ENCODE assay signal across 8 mouse cellular contexts in genomic region chr5:8056141-8057017, GRCm38 (mm10). TPM values are rescaled to one million over a fixed set of nuclear protein-coding genes. Genes with fewer than 3 reads are reported as not detected.
A peak's percentile ranks its signal among the peaks of the same experiment; 100 is the strongest.
DNase-seq lines count a peak whose midpoint lies in the region; ATAC-seq and TF ChIP-seq lines count a peak whose summit lies in the region.

No protein-coding gene starts in this region.

- WGBS in forebrain, embryonic 16.5 days, result under 1% methylated on average over 56 of the region's 60 CpGs
- WGBS in lung, embryonic 16.5 days, result under 1% methylated on average over 51 of the region's 60 CpGs

- peaks cover 2% of the 10 kb centered on the region; the same call in 1 of the 2 replicates for H3K27me3 ChIP-seq in G1E (ENCODE audit: insufficient read depth, low read length)
- H3K27me3 ChIP-seq in forebrain, embryonic 16.5 days (replicated peaks; ENCODE audit: control insufficient read depth, insufficient read depth, low read length), result no peaks in the 10 kb centered on the region
- H3K27me3 ChIP-seq in lung, embryonic 16.5 days (ENCODE audit: control insufficient read depth, insufficient read depth, low read depth, low read length), result no peaks in the 10 kb centered on the region

- intact Hi-C loops in heart, postnatal 36 days (cut with DNase I), result loop anchor here (5.0 to 10.0 kb wide), 4 partner anchors 308 to 1108 kb away; partner anchors contain the start of genes Adam22, Crot, Dbf4 and Dmtf1

- no peak for TF ChIP-seq CTCF in G1E (IDR thresholded peaks at IDR 0.05; ENCODE audit: low read depth, low read length)

- peak overlapping the region; percentile 93 for H3K9ac ChIP-seq in forebrain, embryonic 16.5 days (replicated peaks; ENCODE audit: low read depth, low read length)
- H3K9ac ChIP-seq in lung, embryonic 16.5 days (ENCODE audit: low read length), result peak overlapping the region; percentile 92

- peak overlapping the region; percentile 68 for H3K27ac ChIP-seq in forebrain, embryonic 16.5 days (ENCODE audit: low read length)
- H3K27ac ChIP-seq in lung, embryonic 16.5 days (ENCODE audit: low read length), result peak overlapping the region; percentile 94

- H3K4me1 ChIP-seq in G1E (ENCODE audit: insufficient read depth, low read depth, low read length), result peaks cover 18% of the 10 kb centered on the region
- H3K4me1 ChIP-seq in forebrain, embryonic 16.5 days (replicated peaks; ENCODE audit: control insufficient read depth, insufficient read depth, low read length), result peaks cover 14% of the 10 kb centered on the region
- peaks cover 13% of the 10 kb centered on the region; the same call in 1 of the 2 replicates for H3K4me1 ChIP-seq in lung, embryonic 16.5 days (replicated peaks; ENCODE audit: control insufficient read depth, insufficient read depth, low read length)

- H3K9me3 ChIP-seq in G1E (replicated peaks), result no peaks in the 10 kb centered on the region
- H3K9me3 ChIP-seq in forebrain, embryonic 16.5 days (ENCODE audit: control insufficient read depth, low read length), result no peaks in the 10 kb centered on the region
- no peaks in the 10 kb centered on the region for H3K9me3 ChIP-seq in lung, embryonic 16.5 days (ENCODE audit: control insufficient read depth, low read length)

- peak overlapping the region; percentile 96 for H3K4me3 ChIP-seq in G1E (ENCODE audit: low read depth, low read length)
- H3K4me3 ChIP-seq in forebrain, embryonic 16.5 days (replicated peaks; ENCODE audit: low read length), result peak overlapping the region; percentile 75
- H3K4me3 ChIP-seq in lung, embryonic 16.5 days (ENCODE audit: low read length), result peak overlapping the region; percentile 85

- H3K4me2 ChIP-seq in forebrain, embryonic 16.5 days (ENCODE audit: low read length), result peak overlapping the region; percentile 60
- peak overlapping the region; percentile 74 for H3K4me2 ChIP-seq in lung, embryonic 16.5 days (ENCODE audit: low read depth, low read length)

- peak; percentile 78 for DNase-seq in G1E (ENCODE audit: low spot score)
- DNase-seq in cerebellum, adult 11-12 months, result peak; percentile 83
- DNase-seq in heart, postnatal 36 days, result peak; percentile 85 to 92
- peak; percentile 64 to 74 for DNase-seq in layer of hippocampus, adult 8-10 months (ENCODE audit: low spot score in 2 of 2)
- DNase-seq in ovary, adult 18-20 months (ENCODE audit: low spot score), result peak; percentile 82
- peak; percentile 76 for DNase-seq in thymus, postnatal 0 days (ENCODE audit: low spot score)

- ATAC-seq in G1E (ENCODE audit: extremely low read depth, insufficient number of reproducible peaks, low FRiP score, poor library complexity, severe bottlenecking), result peak; percentile 74
- ATAC-seq in forebrain, embryonic 16.5 days, result peak; percentile 99
- ATAC-seq in lung, embryonic 16.5 days (ENCODE audit: low read depth), result peak; percentile 99

- peaks cover 31% of the 10 kb centered on the region for H3K36me3 ChIP-seq in G1E (replicated peaks)
- peaks cover 5% of the 10 kb centered on the region; the same call in 1 of the 2 replicates for H3K36me3 ChIP-seq in forebrain, embryonic 16.5 days (ENCODE audit: control insufficient read depth, insufficient read depth)
- peaks cover 5% of the 10 kb centered on the region for H3K36me3 ChIP-seq in lung, embryonic 16.5 days (ENCODE audit: control insufficient read depth, insufficient read depth, low read length)

RNA-seq across cellular contexts. Expression of gene Sri, which starts 10.5 kb away (rescaled TPM):
- 247 and 248 TPM in 2 replicates for total RNA-seq in G1E (2014; fragmentation: Nextera tagmentation)
- total RNA-seq in G1E (2017), result 152 and 157 TPM in 2 replicates
- polyA plus RNA-seq in G1E (2012), result 264 and 318 TPM in 2 replicates
- polyA plus RNA-seq in forebrain, embryonic 16.5 days (2015; fragmentation: Nextera tagmentation; extraction: Ambion mirVana), result 143 and 149 TPM in 2 replicates
- 10 to 100 TPM; 79.5 to 94.5 TPM for total RNA-seq in heart, postnatal 36 days (2021)
- 100 to 1,000 TPM; 101 to 111 (median 107) TPM for total RNA-seq in layer of hippocampus, adult 8-10 months (2022)
- 305 and 328 TPM in 2 replicates for polyA plus RNA-seq in lung, embryonic 16.5 days (2015; fragmentation: Nextera tagmentation; extraction: Ambion mirVana)
- 320 and 332 TPM in 2 replicates for polyA plus RNA-seq in thymus, postnatal 0 days (2015; fragmentation: Nextera tagmentation; extraction: Ambion mirVana)

Comparison
In these comparisons a context has a peak if more than half of its experiments do, and no peak if none do; other contexts are left out.
1. Peak in every context shown above with its lines: DNase-seq, ATAC-seq, H3K4me3 ChIP-seq and H3K27ac ChIP-seq.